Mouse (Mus musculus): ENCODE measurements around the gene Gse1. TPM values are rescaled to one million over a fixed set of nuclear protein-coding genes. Genes with fewer than 3 reads are reported as not detected.

Gene Gse1
- 6.4 and 7.8 TPM in 2 replicates for polyA plus RNA-seq (2015; fragmentation: Nextera tagmentation; extraction: Ambion mirVana)

DNA sequence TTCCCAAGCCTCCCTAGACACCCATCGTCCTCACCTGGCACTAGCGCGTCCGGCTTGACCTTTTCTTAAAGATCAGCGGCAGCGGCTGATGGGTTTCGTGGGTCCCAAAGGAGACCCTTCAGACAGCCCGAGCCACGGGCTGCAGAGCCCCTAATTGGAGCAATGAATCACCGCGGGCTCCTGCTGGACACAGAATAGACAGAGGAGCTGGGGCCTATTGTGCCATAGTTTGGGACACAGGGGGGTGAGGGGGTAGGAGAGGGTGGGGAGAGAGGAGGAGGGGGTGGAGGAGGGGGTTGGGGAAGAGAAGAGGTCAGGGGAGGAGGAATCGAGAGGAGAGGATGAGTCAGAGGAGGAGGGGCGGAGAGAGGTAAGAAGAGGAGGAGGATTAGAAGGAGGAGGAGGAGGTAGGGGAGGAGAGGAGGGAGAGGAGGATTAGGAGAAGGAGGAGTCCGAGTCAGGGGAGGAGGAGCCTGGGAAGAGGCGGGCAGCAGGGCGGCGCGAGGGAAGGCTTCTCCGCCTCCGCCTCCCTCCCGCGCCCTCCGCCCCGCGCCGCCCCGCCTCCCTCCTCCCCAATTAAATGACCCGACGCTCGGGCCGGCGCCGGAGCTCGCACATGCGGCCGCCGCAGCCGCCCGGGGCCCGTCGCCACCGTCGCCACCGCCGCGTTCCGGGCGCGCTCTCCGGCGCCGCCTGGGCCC is at the start of gene Gse1:
TSS of gene Gse1 (plus strand) at position 566 of the 701 bp plus-strand sequence.
- Histone ChIP-seq H3K27ac (ENCODE audit: low read depth, low read length) (no peak within 1 kb of the TSS; the same call in 1 of the 2 replicates), H3K36me3 (ENCODE audit: control insufficient read depth, insufficient read depth) (no peaks in the 10 kb centered on the region), H3K9ac (ENCODE audit: low read depth, low read length) (peak within 1 kb of the TSS; percentile 54), H3K9me3 (ENCODE audit: control insufficient read depth) (no peaks in the 10 kb centered on the region), H3K4me1 (replicated peaks; ENCODE audit: control insufficient read depth, insufficient read depth, low read length) (0 out of 2 replicates have a peak, but pooled peaks cover 3% of the 10 kb centered on the region), H3K4me3 (ENCODE audit: low read depth, low read length) (peak within 1 kb of the TSS; percentile 58), H3K27me3 (replicated peaks; ENCODE audit: control insufficient read depth, insufficient read depth, low read length) (peaks cover 26% of the 10 kb centered on the region), H3K4me2 (replicated peaks; ENCODE audit: low read depth) (peak within 1 kb of the TSS; percentile 95)
- ATAC-seq: peak; percentile 36
- WGBS: 9% methylated on average over 24 of the region's 52 CpGs
- no peak for TF ChIP-seq CTCF (IDR thresholded peaks at IDR 0.05; ENCODE audit: low read depth)

- peak overlapping the region; percentile 53 for H3K4me2 ChIP-seq (replicated peaks; ENCODE audit: low read depth)
- H3K9me3 ChIP-seq (ENCODE audit: control insufficient read depth): no peaks in the 10 kb centered on the region
- peaks cover 21% of the 10 kb centered on the region; the same call in 1 of the 2 replicates for H3K27me3 ChIP-seq (replicated peaks; ENCODE audit: control insufficient read depth, insufficient read depth, low read length)
- no peaks in the 10 kb centered on the region; the same call in 1 of the 2 replicates for H3K4me1 ChIP-seq (replicated peaks; ENCODE audit: control insufficient read depth, insufficient read depth, low read length)
- H3K9ac ChIP-seq (ENCODE audit: low read depth, low read length): no peak overlapping the region
- no peaks in the 10 kb centered on the region for H3K36me3 ChIP-seq (ENCODE audit: control insufficient read depth, insufficient read depth)
- no peak overlapping the region for H3K27ac ChIP-seq (ENCODE audit: low read depth, low read length)
- peak; percentile 97 for TF ChIP-seq CTCF (IDR thresholded peaks at IDR 0.05; ENCODE audit: low read depth)
- ATAC-seq: peak; percentile 70
- no peak overlapping the region for H3K4me3 ChIP-seq (ENCODE audit: low read depth, low read length)
- WGBS: under 1% methylated on average over 10 of the region's 10 CpGs
These were observed 49.2 kb upstream of the Gse1 start for GRCm38 (mm10) chr8:120179027-120179431.

- Histone ChIP-seq H3K4me2 (replicated peaks; ENCODE audit: low read depth) (no peak overlapping the region), H3K4me1 (replicated peaks; ENCODE audit: control insufficient read depth, insufficient read depth, low read length) (no peaks in the 10 kb centered on the region; the same call in 1 of the 2 replicates), H3K27me3 (replicated peaks; ENCODE audit: control insufficient read depth, insufficient read depth, low read length) (peaks cover 17% of the 10 kb centered on the region; the same call in 1 of the 2 replicates), H3K4me3 (ENCODE audit: low read depth, low read length) (no peak overlapping the region), H3K9me3 (ENCODE audit: control insufficient read depth) (no peaks in the 10 kb centered on the region), H3K36me3 (ENCODE audit: control insufficient read depth, insufficient read depth) (no peaks in the 10 kb centered on the region), H3K27ac (ENCODE audit: low read depth, low read length) (no peak overlapping the region), H3K9ac (ENCODE audit: low read depth, low read length) (no peak overlapping the region)
- WGBS: 48% methylated on average over 7 of the region's 7 CpGs
- TF ChIP-seq CTCF (IDR thresholded peaks at IDR 0.05; ENCODE audit: low read depth): no peak
- ATAC-seq: no peak
These were observed 47.7 kb upstream of the Gse1 start for GRCm38 (mm10) chr8:120180445-120180970.

DNA sequence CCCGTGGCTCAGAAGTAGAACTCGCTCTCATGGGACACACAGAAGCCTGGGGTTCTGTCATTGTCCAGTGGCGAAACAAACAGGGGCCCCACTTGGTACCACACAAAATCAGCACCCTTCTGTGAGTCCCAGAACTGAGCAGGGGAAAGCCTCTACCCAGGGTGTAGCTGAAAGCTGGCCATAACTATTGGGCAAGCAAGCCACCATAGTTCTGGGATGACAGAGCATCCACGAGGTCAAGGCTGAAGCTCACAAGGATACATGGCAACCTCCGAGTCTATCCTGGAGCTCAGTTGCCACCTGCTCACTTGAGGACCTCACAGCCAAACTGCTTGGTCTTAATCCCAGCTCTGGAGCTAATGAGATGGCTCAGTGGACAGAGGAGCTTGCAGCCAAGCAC is 47.0 kb upstream of the Gse1 start:
- no peaks in the 10 kb centered on the region for H3K36me3 ChIP-seq (ENCODE audit: control insufficient read depth, insufficient read depth)
- no peak overlapping the region for H3K4me3 ChIP-seq (ENCODE audit: low read depth, low read length)
- H3K9me3 ChIP-seq (ENCODE audit: control insufficient read depth): no peaks in the 10 kb centered on the region
- H3K4me2 ChIP-seq (replicated peaks; ENCODE audit: low read depth): no peak overlapping the region
- peaks cover 17% of the 10 kb centered on the region; the same call in 1 of the 2 replicates for H3K27me3 ChIP-seq (replicated peaks; ENCODE audit: control insufficient read depth, insufficient read depth, low read length)
- no peak overlapping the region for H3K9ac ChIP-seq (ENCODE audit: low read depth, low read length)
- no peak overlapping the region for H3K27ac ChIP-seq (ENCODE audit: low read depth, low read length)
- H3K4me1 ChIP-seq (replicated peaks; ENCODE audit: control insufficient read depth, insufficient read depth, low read length): no peaks in the 10 kb centered on the region; the same call in 1 of the 2 replicates
- 80% methylated on average over 5 of the region's 5 CpGs for WGBS
- no peak for TF ChIP-seq CTCF (IDR thresholded peaks at IDR 0.05; ENCODE audit: low read depth)
- ATAC-seq: no peak

DNA sequence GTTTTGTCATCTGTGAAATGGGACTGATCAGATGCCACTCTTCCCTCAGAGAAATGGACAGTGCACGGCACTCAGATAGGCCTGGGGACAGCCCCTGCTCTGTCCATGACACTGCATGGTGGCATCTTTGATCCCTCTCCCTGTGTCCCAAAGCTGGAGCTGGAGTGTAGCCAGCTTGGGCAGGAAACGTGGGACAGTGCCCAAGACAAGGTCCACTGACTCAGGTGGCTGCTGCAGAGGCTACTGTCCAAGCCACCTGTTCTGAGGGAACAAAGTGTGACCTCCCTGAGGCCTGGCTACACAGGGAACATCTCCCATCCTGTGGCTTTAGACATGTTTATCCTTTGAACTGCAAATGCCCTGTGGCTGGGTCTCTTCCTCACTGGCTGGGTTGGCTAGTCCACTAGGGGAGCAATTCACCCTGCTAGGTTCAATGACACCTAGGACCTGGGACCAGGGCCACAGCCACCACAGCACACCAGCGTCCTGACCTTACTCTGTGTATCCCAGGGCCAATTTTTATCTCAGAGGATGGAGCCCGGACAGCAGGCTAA is 46.3 kb upstream of the Gse1 start:
- H3K9me3 ChIP-seq (ENCODE audit: control insufficient read depth): no peaks in the 10 kb centered on the region
- H3K27ac ChIP-seq (ENCODE audit: low read depth, low read length): no peak overlapping the region
- no peak overlapping the region for H3K4me3 ChIP-seq (ENCODE audit: low read depth, low read length)
- ATAC-seq: no peak
- H3K4me1 ChIP-seq (replicated peaks; ENCODE audit: control insufficient read depth, insufficient read depth, low read length): no peaks in the 10 kb centered on the region; the same call in 1 of the 2 replicates
- WGBS: 78% methylated on average over 4 of the region's 4 CpGs
- H3K27me3 ChIP-seq (replicated peaks; ENCODE audit: control insufficient read depth, insufficient read depth, low read length): peaks cover 17% of the 10 kb centered on the region; the same call in 1 of the 2 replicates
- no peaks in the 10 kb centered on the region for H3K36me3 ChIP-seq (ENCODE audit: control insufficient read depth, insufficient read depth)
- no peak overlapping the region for H3K9ac ChIP-seq (ENCODE audit: low read depth, low read length)
- H3K4me2 ChIP-seq (replicated peaks; ENCODE audit: low read depth): no peak overlapping the region
- TF ChIP-seq CTCF (IDR thresholded peaks at IDR 0.05; ENCODE audit: low read depth): 0 out of 2 replicates have a peak, but pooled peaks have one; percentile 12

GRCm38 (mm10) chr8:120184366-120184765 is 43.9 kb upstream of the Gse1 start:
- no peaks in the 10 kb centered on the region for H3K27me3 ChIP-seq (replicated peaks; ENCODE audit: control insufficient read depth, insufficient read depth, low read length)
- H3K4me3 ChIP-seq (ENCODE audit: low read depth, low read length): no peak overlapping the region
- 30% methylated on average over 9 of the region's 9 CpGs for WGBS
- H3K9me3 ChIP-seq (ENCODE audit: control insufficient read depth): no peaks in the 10 kb centered on the region
- no peak for TF ChIP-seq CTCF (IDR thresholded peaks at IDR 0.05; ENCODE audit: low read depth)
- no peak overlapping the region for H3K9ac ChIP-seq (ENCODE audit: low read depth, low read length)
- H3K4me1 ChIP-seq (replicated peaks; ENCODE audit: control insufficient read depth, insufficient read depth, low read length): no peaks in the 10 kb centered on the region; the same call in 1 of the 2 replicates
- H3K27ac ChIP-seq (ENCODE audit: low read depth, low read length): no peak overlapping the region
- H3K36me3 ChIP-seq (ENCODE audit: control insufficient read depth, insufficient read depth): no peaks in the 10 kb centered on the region
- H3K4me2 ChIP-seq (replicated peaks; ENCODE audit: low read depth): no peak overlapping the region
- 0 out of 2 replicates have a peak, but pooled peaks have one; percentile 18 for ATAC-seq
